Comparison of ENCODE assay signal across 11 mouse cellular contexts in genomic region chr10:78360290-78360711, GRCm38 (mm10). TPM values are rescaled to one million over a fixed set of nuclear protein-coding genes. Genes with fewer than 3 reads are reported as not detected.
DNase-seq lines count a peak whose midpoint lies in the region; ATAC-seq and TF ChIP-seq lines count a peak whose summit lies in the region.
"Had no signal": no experiment of that assay in that cellular context is flagged by ENCODE, and none has a peak within 500 bp of the region (broad histone marks: within the 10 kb centered on the region; RNA-seq: fewer than 3 reads in every experiment).

No protein-coding gene starts in this region.

- H3K27me3 ChIP-seq in cerebellum, adult 2 months (ENCODE audit: control insufficient read depth, insufficient read depth, low read length) = no peaks in the 10 kb centered on the region
- H3K27me3 ChIP-seq in midbrain, embryonic 15.5 days (replicated peaks) = no peaks in the 10 kb centered on the region

- H3K9ac ChIP-seq in midbrain, embryonic 15.5 days = no peak overlapping the region

- no peaks in the 10 kb centered on the region for H3K9me3 ChIP-seq in midbrain, embryonic 15.5 days

- 0 out of 2 replicates have a peak overlapping the region, but pooled peaks have one; percentile 37 for H3K27ac ChIP-seq in cerebellum, adult 2 months (ENCODE audit: insufficient read depth, low read length)
- no peak overlapping the region for H3K27ac ChIP-seq in midbrain, embryonic 15.5 days

- H3K4me1 ChIP-seq in cerebellum, adult 2 months (ENCODE audit: control insufficient read depth, insufficient read depth, low read length) = peaks cover 14% of the 10 kb centered on the region
- no peaks in the 10 kb centered on the region for H3K4me1 ChIP-seq in midbrain, embryonic 15.5 days

- DNase-seq in adrenal gland, adult 2 months = peak; percentile 80
- DNase-seq in adrenal gland, adult 18-20 months (ENCODE audit: low spot score in 2 of 2) = no peak
- DNase-seq in left cerebral cortex, postnatal 4 days = peak; percentile 73
- no peak for DNase-seq in left cerebral cortex, adult 11 months (ENCODE audit: low spot score)
- DNase-seq in cerebellum, adult 2 months = peak; percentile 84 to 88
- peak; percentile 59 for DNase-seq in heart, postnatal 4 days
- DNase-seq in lung, postnatal 10 days = no peak
- DNase-seq: B cell, adult 2 months; lung, adult 2 months; right cerebral cortex, postnatal 14 days had no signal

- no peak for TF ChIP-seq POLR2A in cerebellum, adult 2 months (IDR thresholded peaks at IDR 0.05; ENCODE audit: borderline replicate concordance, insufficient read depth, low read length)

- WGBS in cerebellum, adult 2 months = 13% methylated on average over 3 of the region's 3 CpGs
- WGBS in midbrain, embryonic 15.5 days = 86% methylated on average over 3 of the region's 3 CpGs

- intact Hi-C loops in left cerebral cortex, postnatal 4 days (cut with DNase I) = no loop called here

- no peak for ATAC-seq in midbrain, embryonic 15.5 days (replicated peaks)

- TF ChIP-seq CTCF in cerebellum, adult 2 months (IDR thresholded peaks at IDR 0.05; ENCODE audit: borderline replicate concordance, insufficient read depth, low read depth, low read length) = no peak

- H3K36me3 ChIP-seq in midbrain, embryonic 15.5 days (replicated peaks) = no peaks in the 10 kb centered on the region

- H3K4me3 ChIP-seq in cerebellum, adult 2 months (replicated peaks; ENCODE audit: insufficient read depth, low read depth, low read length) = no peak overlapping the region
- H3K4me3 ChIP-seq in midbrain, embryonic 15.5 days = no peak overlapping the region

- H3K4me2 ChIP-seq in midbrain, embryonic 15.5 days = no peak overlapping the region

RNA-seq across cellular contexts. Expression of gene Agpat3, which starts 8.0 kb away (rescaled TPM):
- 100 to 1,000 TPM; 346 to 422 TPM for total RNA-seq in adrenal gland, adult 2 months (2021)
- polyA plus RNA-seq in adrenal gland, adult 2 months (2012; rRNA removed) = 543 and 654 TPM in 2 replicates
- total RNA-seq in adrenal gland, adult 18-20 months (2021) = 100 to 1,000 TPM; 289 to 343 TPM
- 100 to 1,000 TPM; 169 to 181 TPM for total RNA-seq in left cerebral cortex, postnatal 4 days (2021)
- polyA plus RNA-seq in cerebellum, adult 2 months (2012; rRNA removed) = 246 and 256 TPM in 2 replicates
- 100 to 1,000 TPM; 242 to 263 TPM for total RNA-seq in heart, postnatal 4 days (2021)
- polyA plus RNA-seq in midbrain, embryonic 15.5 days (2015; fragmentation: Nextera tagmentation; extraction: Ambion mirVana) = 73.4 and 77.7 TPM in 2 replicates

RNA-seq across cellular contexts. Expression of gene Rrp1, which starts 52.5 kb away (rescaled TPM):
- total RNA-seq in adrenal gland, adult 2 months (2021) = 100 to 1,000 TPM; 234 to 244 TPM
- 52.6 and 73.7 TPM in 2 replicates for polyA plus RNA-seq in adrenal gland, adult 2 months (2012; rRNA removed)
- 100 to 1,000 TPM; 255 to 265 TPM for total RNA-seq in adrenal gland, adult 18-20 months (2021)
- 100 to 1,000 TPM; 295 to 298 TPM for total RNA-seq in left cerebral cortex, postnatal 4 days (2021)
- 596 and 620 TPM in 2 replicates for polyA plus RNA-seq in cerebellum, adult 2 months (2012; rRNA removed)
- total RNA-seq in heart, postnatal 4 days (2021) = 100 to 1,000 TPM; 132 to 138 TPM
- polyA plus RNA-seq in midbrain, embryonic 15.5 days (2015; fragmentation: Nextera tagmentation; extraction: Ambion mirVana) = 419 and 432 TPM in 2 replicates

Comparison
In these comparisons a context has a peak if more than half of its experiments do, and no peak if none do; other contexts are left out.
1. DNase-seq: peak in adrenal gland, adult 2 months (single experiment), left cerebral cortex, postnatal 4 days (single experiment), cerebellum, adult 2 months (2 of 2) and heart, postnatal 4 days (single experiment); none in adrenal gland, adult 18-20 months (0 of 2), left cerebral cortex, adult 11 months (single experiment) and lung, postnatal 10 days (single experiment).